Mouse (Mus musculus): ENCODE data around the gene Krt18. TPM values are rescaled to one million over a fixed set of nuclear protein-coding genes. Genes with fewer than 3 reads are reported as not detected.
"Not testable (repeated sequence)": the region's sequence is repeated elsewhere in the genome, so short reads cannot be mapped to it uniquely, and the experiment has no call there.

The Krt18 gene
- polyA plus RNA-seq, 1 experiment from 2014 or later: 33.4 TPM

DNA sequence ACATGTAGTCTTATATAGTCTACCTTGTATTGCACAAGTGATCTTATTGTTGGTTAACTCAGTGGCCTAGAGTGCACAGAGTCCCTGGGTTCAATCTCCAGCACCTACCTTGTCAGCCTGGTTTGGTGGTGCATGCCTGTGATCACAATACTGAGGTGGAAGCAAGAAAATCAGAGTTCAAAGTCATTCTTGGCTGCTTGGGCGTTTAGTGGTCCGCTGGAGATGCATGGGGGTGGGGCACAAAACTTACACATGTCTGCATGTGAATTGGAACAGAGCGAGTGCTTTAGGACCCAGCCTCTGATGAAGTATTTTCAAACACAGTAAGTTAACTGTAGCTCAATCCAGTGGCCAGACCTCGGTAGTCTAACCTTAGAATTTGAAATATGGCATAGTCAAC, 51.2 kb downstream of the Krt18 start:
- DNase-seq (ENCODE audit: low spot score): no peak
- H3K9me3 ChIP-seq (replicated peaks): no peaks in the 10 kb centered on the region
- no peaks in the 10 kb centered on the region for H3K27me3 ChIP-seq (ENCODE audit: low read depth, poor library complexity, severe bottlenecking)
- H3K4me1 ChIP-seq: peaks cover 16% of the 10 kb centered on the region
- no peak overlapping the region for H3K4me3 ChIP-seq
- H3K36me3 ChIP-seq: peaks cover 68% of the 10 kb centered on the region
- H3K27ac ChIP-seq: no peak overlapping the region
- WGBS: 89% methylated on average over 4 of the region's 4 CpGs

DNA sequence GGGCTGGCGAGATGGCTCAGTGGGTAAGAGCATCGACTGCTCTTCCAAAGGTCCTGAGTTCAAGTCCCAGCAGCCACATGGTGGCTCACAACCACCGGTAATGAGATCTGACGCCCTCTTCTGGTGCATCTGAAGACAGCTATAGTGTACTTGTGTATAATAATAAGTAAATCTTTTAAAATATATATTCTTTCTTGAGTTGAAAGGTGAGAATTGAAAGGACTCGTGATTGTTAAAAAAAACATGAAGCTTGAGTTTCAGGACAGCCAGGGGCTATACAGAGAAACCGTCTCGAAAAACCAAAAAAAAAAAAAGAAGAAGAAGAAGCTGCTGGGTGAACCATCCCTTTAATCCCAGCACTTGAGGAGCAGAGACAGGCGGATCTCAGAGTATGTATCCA, 51.9 kb downstream of the Krt18 start:
- H3K27me3 ChIP-seq (ENCODE audit: low read depth, poor library complexity, severe bottlenecking); H3K4me3 ChIP-seq; H3K27ac ChIP-seq; H3K9me3 ChIP-seq (replicated peaks); DNase-seq (ENCODE audit: low spot score): not testable (repeated sequence)
- Histone ChIP-seq H3K36me3 (peaks cover 75% of the 10 kb centered on the region), H3K4me1 (peaks cover 14% of the 10 kb centered on the region)
- 86% methylated on average over 8 of the region's 8 CpGs for WGBS

DNA sequence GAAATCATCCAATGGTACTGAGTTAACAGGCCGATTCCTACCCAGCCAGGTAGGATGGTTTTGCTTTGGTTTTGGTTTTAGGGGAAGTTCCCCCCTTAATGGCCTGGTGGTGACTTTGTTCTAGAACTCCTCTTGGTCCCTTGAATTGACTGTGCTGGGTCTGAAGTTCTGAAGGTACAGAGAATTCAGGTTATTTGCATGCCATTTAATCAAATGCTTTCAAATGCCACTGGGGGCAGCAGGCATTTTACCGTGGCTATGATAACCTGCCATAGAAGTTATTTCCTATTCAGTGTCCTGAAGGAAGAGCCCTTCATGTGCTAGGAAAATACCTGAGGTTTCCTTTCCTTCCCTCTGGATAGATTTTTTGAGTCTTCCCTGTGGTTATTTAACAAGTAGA, 52.4 kb downstream of the Krt18 start:
- WGBS: 82% methylated on average over 2 of the region's 2 CpGs
- H3K9me3 ChIP-seq (replicated peaks): no peaks in the 10 kb centered on the region
- H3K36me3 ChIP-seq: peaks cover 77% of the 10 kb centered on the region

More for the DNA sequence above, 52.4 kb downstream of the Krt18 start:
- H3K4me3 ChIP-seq: no peak overlapping the region
- H3K27me3 ChIP-seq (ENCODE audit: low read depth, poor library complexity, severe bottlenecking): no peaks in the 10 kb centered on the region
- no peak overlapping the region for H3K27ac ChIP-seq
- peaks cover 9% of the 10 kb centered on the region for H3K4me1 ChIP-seq
- no peak for DNase-seq (ENCODE audit: low spot score)

Other genes starting within 250 kb of the Krt18 start
- not detected in 2 replicates for gene Krt72, start 241.7 kb upstream of the Krt18 start, polyA plus RNA-seq (2016; fragmentation: Nextera tagmentation; extraction: Ambion mirVana)
- gene Krt73, start 225.8 kb upstream of the Krt18 start, polyA plus RNA-seq (2016; fragmentation: Nextera tagmentation; extraction: Ambion mirVana): not detected in 2 replicates
- gene Krt2, start 210.0 kb upstream of the Krt18 start, polyA plus RNA-seq (2016; fragmentation: Nextera tagmentation; extraction: Ambion mirVana): not detected in 2 replicates
- 0.59 and 0.96 TPM in 2 replicates for gene Krt1, start 177.4 kb upstream of the Krt18 start, polyA plus RNA-seq (2016; fragmentation: Nextera tagmentation; extraction: Ambion mirVana)
- gene Krt77, start 158.5 kb upstream of the Krt18 start, polyA plus RNA-seq (2016; fragmentation: Nextera tagmentation; extraction: Ambion mirVana): not detected in 2 replicates
- not detected in 2 replicates for gene Krt76, start 135.3 kb upstream of the Krt18 start, polyA plus RNA-seq (2016; fragmentation: Nextera tagmentation; extraction: Ambion mirVana)
- not detected in 2 replicates for gene Krt4, start 103.4 kb upstream of the Krt18 start, polyA plus RNA-seq (2016; fragmentation: Nextera tagmentation; extraction: Ambion mirVana)
- gene Krt79, start 87.9 kb upstream of the Krt18 start, polyA plus RNA-seq (2016; fragmentation: Nextera tagmentation; extraction: Ambion mirVana): not detected in 2 replicates
- gene Krt78, start 73.9 kb upstream of the Krt18 start, polyA plus RNA-seq (2016; fragmentation: Nextera tagmentation; extraction: Ambion mirVana): 0.08 TPM in 1 of 2 replicates, not detected in the other
- 29.3 and 42.6 TPM in 2 replicates for gene Krt8, start 23.7 kb upstream of the Krt18 start, polyA plus RNA-seq (2016; fragmentation: Nextera tagmentation; extraction: Ambion mirVana)
- gene Eif4b, start 45.6 kb downstream of the Krt18 start, polyA plus RNA-seq (2016; fragmentation: Nextera tagmentation; extraction: Ambion mirVana): 133 and 140 TPM in 2 replicates
- gene Tns2, start 72.2 kb downstream of the Krt18 start, polyA plus RNA-seq (2016; fragmentation: Nextera tagmentation; extraction: Ambion mirVana): 13.0 and 18.6 TPM in 2 replicates
- gene Spryd3, start 108.1 kb downstream of the Krt18 start, polyA plus RNA-seq (2016; fragmentation: Nextera tagmentation; extraction: Ambion mirVana): 12.6 and 14.6 TPM in 2 replicates
- gene Igfbp6, start 116.2 kb downstream of the Krt18 start, polyA plus RNA-seq (2016; fragmentation: Nextera tagmentation; extraction: Ambion mirVana): 0.23 and 0.46 TPM in 2 replicates
- 0.06 and 0.24 TPM in 2 replicates for gene Soat2, start 122.3 kb downstream of the Krt18 start, polyA plus RNA-seq (2016; fragmentation: Nextera tagmentation; extraction: Ambion mirVana)
- gene Zfp740, start 175.1 kb downstream of the Krt18 start, polyA plus RNA-seq (2016; fragmentation: Nextera tagmentation; extraction: Ambion mirVana): 73.0 and 88.7 TPM in 2 replicates
- gene Csad, start 176.5 kb downstream of the Krt18 start, polyA plus RNA-seq (2016; fragmentation: Nextera tagmentation; extraction: Ambion mirVana): 38.8 and 55.0 TPM in 2 replicates
- gene Itgb7, start 203.8 kb downstream of the Krt18 start, polyA plus RNA-seq (2016; fragmentation: Nextera tagmentation; extraction: Ambion mirVana): 1.2 and 1.5 TPM in 2 replicates
- 111 and 148 TPM in 2 replicates for gene Rarg, start 229.3 kb downstream of the Krt18 start, polyA plus RNA-seq (2016; fragmentation: Nextera tagmentation; extraction: Ambion mirVana)
- gene Gm9918, start 242.4 kb downstream of the Krt18 start, polyA plus RNA-seq (2016; fragmentation: Nextera tagmentation; extraction: Ambion mirVana): 1.1 and 1.4 TPM in 2 replicates